Mouse (Mus musculus): ENCODE results near the gene Ccdc148. TPM values are rescaled to one million over a fixed set of nuclear protein-coding genes. Genes with fewer than 3 reads are reported as not detected.

Ccdc148 gene
- polyA plus RNA-seq, 1 experiment, result 0.02 TPM

DNA sequence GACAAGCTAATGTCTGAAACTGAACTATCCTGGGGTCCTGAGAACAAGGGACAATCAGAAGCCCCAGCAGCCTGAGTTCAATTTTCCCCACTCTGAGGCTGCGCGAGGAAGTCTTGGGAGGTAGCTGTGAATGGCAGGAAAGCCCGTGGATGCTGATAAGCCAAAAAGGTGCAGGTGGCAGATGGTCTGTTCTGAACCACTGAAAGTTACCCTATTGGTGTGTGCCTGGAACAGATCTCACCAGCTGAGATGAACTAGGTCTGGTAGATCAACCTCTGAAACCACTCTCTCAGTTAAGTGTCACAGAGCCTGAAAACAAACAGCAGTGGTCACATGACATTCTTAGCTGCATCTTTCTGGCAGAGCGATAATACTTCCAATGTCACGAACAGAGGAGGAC lies 360.9 kb downstream of the Ccdc148 start:
- no peaks in the 10 kb centered on the region for H3K79me2 ChIP-seq (ENCODE audit: control insufficient read depth, insufficient read depth)
- no peak overlapping the region for H3K4me3 ChIP-seq (ENCODE audit: insufficient read depth, poor library complexity, severe bottlenecking)
- H3ac ChIP-seq (ENCODE audit: control insufficient read depth, insufficient read length, low read depth), result no peak overlapping the region
- H3K36me3 ChIP-seq (ENCODE audit: control insufficient read depth, insufficient read depth), result no peaks in the 10 kb centered on the region
- TF ChIP-seq MYOG (IDR thresholded peaks at IDR 0.05; ENCODE audit: control insufficient read depth, extremely low read depth, insufficient read length) (no peak), FOSL1 (IDR thresholded peaks at IDR 0.05; ENCODE audit: insufficient read depth, low read length, poor library complexity, severe bottlenecking) (no peak), CTCF (IDR thresholded peaks at IDR 0.05; ENCODE audit: control insufficient read depth, insufficient read depth, insufficient read length) (no peak), CEBPB (IDR thresholded peaks at IDR 0.05; ENCODE audit: low read depth) (no peak), MYOD1 (IDR thresholded peaks at IDR 0.05; ENCODE audit: control insufficient read depth, insufficient read length, low read depth) (no peak), USF1 (IDR thresholded peaks at IDR 0.05; ENCODE audit: low read depth) (no peak), MAX (IDR thresholded peaks at IDR 0.05) (no peak)
- H3K79me3 ChIP-seq (ENCODE audit: low read depth), result no peaks in the 10 kb centered on the region
- no peaks in the 10 kb centered on the region for H3K27me3 ChIP-seq (ENCODE audit: control insufficient read depth, insufficient read depth, insufficient read length)

- no peaks in the 10 kb centered on the region for H3K79me3 ChIP-seq (ENCODE audit: low read depth)
- no peak overlapping the region for H3K4me3 ChIP-seq (ENCODE audit: insufficient read depth, poor library complexity, severe bottlenecking)
- H3K36me3 ChIP-seq (ENCODE audit: control insufficient read depth, insufficient read depth), result no peaks in the 10 kb centered on the region
- H3K27me3 ChIP-seq (ENCODE audit: control insufficient read depth, insufficient read depth, insufficient read length), result no peaks in the 10 kb centered on the region
- no peak overlapping the region for H3ac ChIP-seq (ENCODE audit: control insufficient read depth, insufficient read length, low read depth)
- no peaks in the 10 kb centered on the region for H3K79me2 ChIP-seq (ENCODE audit: control insufficient read depth, insufficient read depth)
- TF ChIP-seq USF1 (IDR thresholded peaks at IDR 0.05; ENCODE audit: low read depth) (no peak), MYOG (IDR thresholded peaks at IDR 0.05; ENCODE audit: control insufficient read depth, extremely low read depth, insufficient read length) (no peak), MAX (IDR thresholded peaks at IDR 0.05) (no peak), MYOD1 (IDR thresholded peaks at IDR 0.05; ENCODE audit: control insufficient read depth, insufficient read length, low read depth) (no peak), CEBPB (IDR thresholded peaks at IDR 0.05; ENCODE audit: low read depth) (no peak), CTCF (IDR thresholded peaks at IDR 0.05; ENCODE audit: control insufficient read depth, insufficient read depth, insufficient read length) (no peak), FOSL1 (IDR thresholded peaks at IDR 0.05; ENCODE audit: insufficient read depth, low read length, poor library complexity, severe bottlenecking) (no peak)
Observed at GRCm38 (mm10) chr2:58799126-58799525, 361.4 kb downstream of the Ccdc148 start.

- Histone ChIP-seq H3K27me3 (ENCODE audit: control insufficient read depth, insufficient read depth, insufficient read length) (no peaks in the 10 kb centered on the region), H3K79me2 (ENCODE audit: control insufficient read depth, insufficient read depth) (no peaks in the 10 kb centered on the region), H3K36me3 (ENCODE audit: control insufficient read depth, insufficient read depth) (no peaks in the 10 kb centered on the region), H3K4me3 (ENCODE audit: insufficient read depth, poor library complexity, severe bottlenecking) (no peak overlapping the region), H3K79me3 (ENCODE audit: low read depth) (no peaks in the 10 kb centered on the region), H3ac (ENCODE audit: control insufficient read depth, insufficient read length, low read depth) (no peak overlapping the region)
- TF ChIP-seq FOSL1 (IDR thresholded peaks at IDR 0.05; ENCODE audit: insufficient read depth, low read length, poor library complexity, severe bottlenecking), result no peak
- no peak for TF ChIP-seq MYOD1 (IDR thresholded peaks at IDR 0.05; ENCODE audit: control insufficient read depth, insufficient read length, low read depth)
- TF ChIP-seq CTCF (IDR thresholded peaks at IDR 0.05; ENCODE audit: control insufficient read depth, insufficient read depth, insufficient read length), result no peak
- no peak for TF ChIP-seq MAX (IDR thresholded peaks at IDR 0.05)
- TF ChIP-seq MYOG (IDR thresholded peaks at IDR 0.05; ENCODE audit: control insufficient read depth, extremely low read depth, insufficient read length), result no peak
- no peak for TF ChIP-seq USF1 (IDR thresholded peaks at IDR 0.05; ENCODE audit: low read depth)
Observed at GRCm38 (mm10) chr2:58797506-58797905, 363.0 kb downstream of the Ccdc148 start.

- Histone ChIP-seq H3K79me2 (ENCODE audit: control insufficient read depth, insufficient read depth) (no peaks in the 10 kb centered on the region), H3K27me3 (ENCODE audit: control insufficient read depth, insufficient read depth, insufficient read length) (no peaks in the 10 kb centered on the region), H3K79me3 (ENCODE audit: low read depth) (no peaks in the 10 kb centered on the region), H3K36me3 (ENCODE audit: control insufficient read depth, insufficient read depth) (no peaks in the 10 kb centered on the region), H3K4me3 (ENCODE audit: insufficient read depth, poor library complexity, severe bottlenecking) (no peak overlapping the region), H3ac (ENCODE audit: control insufficient read depth, insufficient read length, low read depth) (no peak overlapping the region)
- TF ChIP-seq CTCF (IDR thresholded peaks at IDR 0.05; ENCODE audit: control insufficient read depth, insufficient read depth, insufficient read length) (no peak), MYOD1 (IDR thresholded peaks at IDR 0.05; ENCODE audit: control insufficient read depth, insufficient read length, low read depth) (no peak), MAX (IDR thresholded peaks at IDR 0.05) (no peak), CEBPB (IDR thresholded peaks at IDR 0.05; ENCODE audit: low read depth) (no peak), FOSL1 (IDR thresholded peaks at IDR 0.05; ENCODE audit: insufficient read depth, low read length, poor library complexity, severe bottlenecking) (no peak), MYOG (IDR thresholded peaks at IDR 0.05; ENCODE audit: control insufficient read depth, extremely low read depth, insufficient read length) (no peak), USF1 (IDR thresholded peaks at IDR 0.05; ENCODE audit: low read depth) (no peak)
Observed at GRCm38 (mm10) chr2:58795432-58795831, 365.1 kb downstream of the Ccdc148 start.

- no peaks in the 10 kb centered on the region for H3K27me3 ChIP-seq (ENCODE audit: control insufficient read depth, insufficient read depth, insufficient read length)
- TF ChIP-seq FOSL1 (IDR thresholded peaks at IDR 0.05; ENCODE audit: insufficient read depth, low read length, poor library complexity, severe bottlenecking) (no peak), MYOD1 (IDR thresholded peaks at IDR 0.05; ENCODE audit: control insufficient read depth, insufficient read length, low read depth) (no peak), MYOG (IDR thresholded peaks at IDR 0.05; ENCODE audit: control insufficient read depth, extremely low read depth, insufficient read length) (no peak), CTCF (IDR thresholded peaks at IDR 0.05; ENCODE audit: control insufficient read depth, insufficient read depth, insufficient read length) (no peak), USF1 (IDR thresholded peaks at IDR 0.05; ENCODE audit: low read depth) (no peak), MAX (IDR thresholded peaks at IDR 0.05) (no peak), CEBPB (IDR thresholded peaks at IDR 0.05; ENCODE audit: low read depth) (no peak)
- no peak overlapping the region for H3K4me3 ChIP-seq (ENCODE audit: insufficient read depth, poor library complexity, severe bottlenecking)
- H3K79me3 ChIP-seq (ENCODE audit: low read depth), result no peaks in the 10 kb centered on the region
- no peaks in the 10 kb centered on the region for H3K36me3 ChIP-seq (ENCODE audit: control insufficient read depth, insufficient read depth)
- H3ac ChIP-seq (ENCODE audit: control insufficient read depth, insufficient read length, low read depth), result no peak overlapping the region
- no peaks in the 10 kb centered on the region for H3K79me2 ChIP-seq (ENCODE audit: control insufficient read depth, insufficient read depth)
Observed at GRCm38 (mm10) chr2:58794489-58794888, 366.0 kb downstream of the Ccdc148 start.

DNA sequence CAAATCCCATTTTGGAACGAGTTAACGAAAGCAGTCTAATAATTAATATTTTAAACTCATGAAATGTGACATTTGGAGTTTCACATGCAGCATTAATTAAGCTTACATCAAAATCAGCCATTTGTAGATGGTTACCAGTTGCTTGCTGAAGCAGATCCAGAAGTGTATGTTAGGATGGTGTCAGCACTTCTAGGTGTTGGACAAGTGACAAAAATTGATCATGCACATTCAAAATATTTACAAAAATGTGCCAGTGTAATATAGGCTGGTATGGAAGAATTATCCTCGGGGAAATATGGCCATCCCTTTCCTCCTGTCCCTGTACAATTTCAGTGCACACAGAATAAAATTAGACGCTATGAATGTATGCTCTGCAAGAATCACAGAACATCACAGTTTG lies 370.1 kb downstream of the Ccdc148 start:
- TF ChIP-seq MAX (IDR thresholded peaks at IDR 0.05) (no peak), MYOD1 (IDR thresholded peaks at IDR 0.05; ENCODE audit: control insufficient read depth, insufficient read length, low read depth) (no peak), CTCF (IDR thresholded peaks at IDR 0.05; ENCODE audit: control insufficient read depth, insufficient read depth, insufficient read length) (no peak), MYOG (IDR thresholded peaks at IDR 0.05; ENCODE audit: control insufficient read depth, extremely low read depth, insufficient read length) (no peak), FOSL1 (IDR thresholded peaks at IDR 0.05; ENCODE audit: insufficient read depth, low read length, poor library complexity, severe bottlenecking) (no peak), CEBPB (IDR thresholded peaks at IDR 0.05; ENCODE audit: low read depth) (no peak), USF1 (IDR thresholded peaks at IDR 0.05; ENCODE audit: low read depth) (no peak)
- H3K79me3 ChIP-seq (ENCODE audit: low read depth), result no peaks in the 10 kb centered on the region
- H3ac ChIP-seq (ENCODE audit: control insufficient read depth, insufficient read length, low read depth), result no peak overlapping the region
- H3K4me3 ChIP-seq (ENCODE audit: insufficient read depth, poor library complexity, severe bottlenecking), result no peak overlapping the region
- peaks cover 3% of the 10 kb centered on the region for H3K27me3 ChIP-seq (ENCODE audit: control insufficient read depth, insufficient read depth, insufficient read length)
- no peaks in the 10 kb centered on the region for H3K36me3 ChIP-seq (ENCODE audit: control insufficient read depth, insufficient read depth)
- no peaks in the 10 kb centered on the region for H3K79me2 ChIP-seq (ENCODE audit: control insufficient read depth, insufficient read depth)
